Mouse (Mus musculus): ENCODE results near the gene Tmem201. TPM values are rescaled to one million over a fixed set of nuclear protein-coding genes. Genes with fewer than 3 reads are reported as not detected.
"Not testable (repeated sequence)": the region's sequence is repeated elsewhere in the genome, so short reads cannot be mapped to it uniquely, and the experiment has no call there.

Tmem201 gene
- 10 to 100 TPM; 82.7 to 83.9 TPM for total RNA-seq (2021)
- long read RNA-seq, experiment 1, full-length matches to known transcripts: 59 of 87 reads
- long read RNA-seq, experiment 1, partial matches to known transcripts: 6 of 87 reads
- long read RNA-seq, experiment 1, other reads (novel, unspliced or antisense): 22 of 87 reads
- long read RNA-seq, experiment 2, transcript Tmem201-202 (6 exons, 3,620 nt): major isoform, 51 of 75 reads
- long read RNA-seq, experiment 2, partial matches to known transcripts: 4 of 75 reads
- long read RNA-seq, experiment 2, other reads (novel, unspliced or antisense): 19 of 75 reads

DNA sequence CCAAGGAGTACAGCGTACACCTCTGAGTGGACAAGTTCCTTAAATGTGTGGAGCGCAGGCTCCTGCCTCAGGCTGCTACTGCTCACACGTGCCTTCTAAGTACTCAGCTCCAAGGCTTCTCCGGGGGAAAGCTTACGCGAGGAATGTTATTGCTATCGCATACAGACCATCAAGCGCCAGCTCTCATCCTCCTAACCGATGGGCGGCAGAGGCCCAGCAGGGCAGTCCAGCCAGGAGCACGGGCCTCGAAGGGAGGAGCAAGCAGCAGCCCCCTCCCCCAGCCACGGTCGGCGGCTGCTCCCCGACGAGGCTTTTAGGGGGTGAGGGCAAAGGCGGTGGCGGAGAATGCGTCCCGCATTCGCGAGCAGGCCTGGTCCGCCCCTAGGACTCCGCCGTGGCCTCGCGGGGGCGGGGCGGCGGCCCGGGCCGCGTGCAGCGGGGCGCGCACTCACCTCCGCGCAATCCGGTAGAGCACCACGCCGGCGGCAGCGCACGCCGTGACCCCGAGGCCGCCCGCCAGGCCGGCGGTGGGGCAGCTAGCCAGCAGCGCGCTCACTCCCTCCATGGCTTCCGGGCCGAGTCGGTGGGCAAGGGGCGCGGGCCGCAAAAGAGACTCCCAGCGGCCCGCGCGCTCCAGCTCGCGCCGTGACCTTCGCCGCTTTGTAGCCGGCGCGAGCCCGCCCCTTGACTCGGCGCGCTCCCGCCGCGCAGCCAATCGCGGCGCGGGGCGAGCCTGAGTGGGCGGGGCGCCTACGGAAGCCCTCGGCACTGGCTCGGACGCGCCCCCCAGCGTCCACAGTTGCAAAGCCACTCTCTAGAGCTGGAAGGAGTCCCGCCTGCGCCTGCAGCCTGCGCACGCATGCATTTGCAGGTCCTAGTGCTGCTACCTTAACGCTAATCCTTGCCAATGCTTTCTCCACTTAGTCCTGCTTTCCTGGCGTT is at the start of gene Tmem201:
Tmem201 (minus strand) TSS at position 662 of the 942 bp plus-strand sequence.
- DNase-seq: peak; percentile 98
- intact Hi-C loops (cut with DNase I): loop anchor here (2.0 kb wide), 1 partner anchor 13 kb away; no protein-coding TSS in a partner anchor

DNA sequence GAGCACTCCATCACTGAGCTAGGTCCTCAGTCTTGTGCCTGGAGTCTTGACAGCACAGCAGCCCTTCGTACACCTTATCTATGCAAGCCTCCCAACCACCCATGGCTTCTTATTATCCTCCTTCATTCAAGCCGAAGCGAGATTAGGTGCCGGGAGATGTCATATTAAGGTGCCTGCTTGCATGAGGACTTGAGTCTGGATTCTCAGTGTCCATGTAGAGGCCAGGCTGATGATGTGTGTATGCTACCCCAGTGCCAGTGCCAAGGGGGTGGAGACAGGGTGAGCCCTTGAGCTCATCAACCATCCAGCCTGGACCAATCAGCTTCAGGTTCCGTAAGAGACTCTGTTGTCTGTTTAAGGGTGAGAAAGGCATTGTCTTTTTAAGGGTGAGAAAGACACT is 47.1 kb upstream of the Tmem201 start:
- intact Hi-C loops (cut with DNase I): no loop called here
- no peak for DNase-seq

DNA sequence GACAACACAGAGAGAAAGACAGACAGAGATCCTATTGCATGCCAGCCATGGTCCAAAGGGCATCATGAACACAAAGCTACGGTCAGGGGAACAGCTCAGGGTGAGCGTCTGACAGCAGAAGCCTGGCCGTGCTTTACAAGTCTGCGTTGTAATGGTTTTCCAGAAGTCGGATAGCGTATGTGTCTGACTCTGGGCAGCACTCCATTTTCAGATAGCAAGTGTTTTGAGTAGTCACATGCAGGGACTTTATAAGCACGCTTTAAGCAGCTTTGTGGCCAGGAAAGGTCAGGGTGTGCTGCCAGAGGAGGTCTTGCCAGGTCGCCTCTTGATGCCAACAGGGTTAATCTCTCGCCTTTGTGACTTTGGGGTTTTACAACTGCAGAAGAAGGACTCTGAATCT is 46.5 kb upstream of the Tmem201 start:
- intact Hi-C loops (cut with DNase I): no loop called here
- DNase-seq: peak; percentile 44 to 70

DNA sequence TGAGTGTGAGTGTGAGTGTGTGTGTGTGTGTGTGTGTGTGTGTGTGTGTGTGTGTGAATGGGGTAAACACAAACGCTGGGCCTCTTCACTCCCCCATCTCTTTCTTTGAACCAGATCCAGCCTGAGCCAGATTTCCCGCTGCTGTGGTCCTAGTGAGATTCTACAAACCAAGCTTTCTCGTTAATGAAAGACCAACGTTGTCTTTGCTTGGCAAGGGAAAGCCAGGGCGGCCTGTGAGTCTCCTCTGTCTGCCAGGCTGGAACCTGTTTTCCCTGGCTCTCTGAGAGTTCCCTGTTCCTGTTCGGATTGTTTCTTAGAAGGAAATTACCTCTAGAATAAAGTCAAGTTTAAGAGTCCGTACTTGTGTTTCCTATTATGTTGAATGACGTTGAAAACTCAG is 45.1 kb upstream of the Tmem201 start:
- DNase-seq: no peak
- intact Hi-C loops (cut with DNase I): no loop called here

DNA sequence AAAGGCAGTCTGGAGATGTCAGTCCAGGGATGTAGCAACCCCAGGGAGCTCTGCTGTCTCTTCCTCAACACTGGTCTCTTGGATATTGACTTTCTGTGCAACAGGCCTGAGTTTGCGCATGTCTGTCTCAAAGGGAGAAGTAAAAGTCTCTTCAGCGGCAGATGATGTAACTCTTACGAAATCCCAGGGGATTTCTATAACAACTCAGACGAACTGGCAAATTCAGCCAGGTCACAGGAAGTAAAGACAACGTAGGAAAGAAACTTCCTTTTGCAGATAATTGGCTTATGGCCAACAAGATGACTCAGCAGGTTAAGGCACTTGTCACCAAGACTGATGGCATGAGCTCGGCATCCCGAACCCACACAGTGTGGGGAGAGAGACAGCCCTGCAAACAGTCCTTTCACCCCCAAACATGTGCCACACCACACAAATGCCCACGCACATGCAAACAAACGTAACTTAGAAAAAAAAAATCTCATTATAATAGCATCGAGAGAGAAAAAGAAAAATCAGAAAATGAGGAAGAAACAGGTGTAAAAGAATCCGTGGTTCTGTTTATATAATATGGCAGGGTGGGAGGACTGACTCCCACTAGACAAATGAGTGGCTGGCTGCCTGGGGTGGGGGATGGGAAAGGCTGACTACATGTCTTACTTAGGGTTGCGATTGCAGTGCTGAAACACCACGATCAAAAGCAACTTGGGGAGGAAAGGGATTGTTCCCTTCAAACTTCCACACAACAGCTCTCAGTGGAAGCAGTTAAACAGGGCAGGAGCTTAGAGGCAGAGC is 42.9 kb upstream of the Tmem201 start:
- no peak for DNase-seq
- intact Hi-C loops (cut with DNase I): no loop called here

DNA sequence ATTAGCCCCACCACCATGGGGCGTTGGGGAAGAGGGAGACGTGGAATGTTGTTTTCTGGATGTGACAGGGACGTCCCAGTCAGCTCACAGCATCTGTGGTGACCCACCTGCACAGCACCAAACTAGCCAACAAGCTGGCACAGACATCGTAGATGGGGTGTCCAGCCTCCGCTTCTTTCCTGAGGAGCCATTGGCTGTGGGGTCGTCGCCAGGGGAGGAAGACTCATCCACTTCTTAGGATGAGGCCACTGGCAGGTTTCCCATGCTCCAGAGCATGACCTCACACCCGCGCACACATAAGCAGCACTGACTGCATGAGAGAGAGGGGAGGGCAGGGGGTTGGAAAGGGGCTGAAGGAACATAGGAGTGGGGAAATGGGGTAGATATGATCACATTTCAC is 42.1 kb upstream of the Tmem201 start:
- no peak for DNase-seq
- intact Hi-C loops (cut with DNase I): no loop called here

DNA sequence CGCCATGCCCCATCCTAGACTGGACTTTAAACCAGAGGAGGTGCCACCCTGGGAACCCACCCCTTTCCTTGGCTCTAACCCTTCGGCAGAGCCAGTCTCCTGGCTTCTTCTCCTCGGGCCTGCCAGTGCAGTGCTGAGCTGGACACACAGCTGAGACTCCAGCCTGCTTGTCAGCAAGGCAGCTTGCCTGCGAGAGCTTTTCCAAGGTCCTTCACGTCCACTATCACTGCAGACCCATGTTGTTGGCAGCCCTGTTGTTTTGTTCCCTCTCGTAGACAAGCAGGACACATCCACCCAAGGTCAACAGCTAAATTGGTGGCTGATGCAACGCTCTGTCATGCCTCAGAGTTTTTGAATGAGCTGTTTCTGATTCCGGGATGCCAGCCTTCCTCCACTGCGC is 39.3 kb upstream of the Tmem201 start:
- peak in 1 of 2 experiments; percentile 40 for DNase-seq
- intact Hi-C loops (cut with DNase I): no loop called here

DNA sequence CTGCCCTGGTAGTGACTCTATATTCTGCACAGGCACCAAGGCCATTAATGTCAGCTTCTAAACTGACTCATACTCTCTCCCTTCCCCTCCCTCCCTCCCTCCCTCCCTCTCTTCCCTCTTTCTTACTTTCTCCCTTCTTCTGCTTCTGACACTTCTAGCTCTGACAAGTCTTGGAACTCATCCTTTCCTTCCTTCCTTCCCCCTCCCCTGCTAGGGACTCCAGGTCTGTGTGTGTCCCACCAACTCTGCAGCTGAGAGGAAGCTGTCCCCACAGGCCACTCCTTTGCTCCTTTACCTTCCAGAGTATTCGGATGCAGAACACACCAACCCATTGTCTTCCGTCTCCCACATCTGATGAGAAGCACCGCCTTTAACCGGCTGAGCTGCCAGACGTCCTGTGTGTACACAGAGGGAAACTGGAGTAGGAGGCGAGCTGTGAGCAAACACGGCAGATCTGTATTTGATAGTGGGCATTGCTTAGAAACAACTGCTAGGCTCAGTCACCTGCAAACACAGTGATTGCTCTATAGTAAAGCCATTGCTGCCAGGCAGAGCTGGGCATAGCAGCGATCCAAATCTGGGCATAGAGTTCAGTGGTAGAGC is 38.0 kb upstream of the Tmem201 start:
- DNase-seq: no peak
- intact Hi-C loops (cut with DNase I): no loop called here

DNA sequence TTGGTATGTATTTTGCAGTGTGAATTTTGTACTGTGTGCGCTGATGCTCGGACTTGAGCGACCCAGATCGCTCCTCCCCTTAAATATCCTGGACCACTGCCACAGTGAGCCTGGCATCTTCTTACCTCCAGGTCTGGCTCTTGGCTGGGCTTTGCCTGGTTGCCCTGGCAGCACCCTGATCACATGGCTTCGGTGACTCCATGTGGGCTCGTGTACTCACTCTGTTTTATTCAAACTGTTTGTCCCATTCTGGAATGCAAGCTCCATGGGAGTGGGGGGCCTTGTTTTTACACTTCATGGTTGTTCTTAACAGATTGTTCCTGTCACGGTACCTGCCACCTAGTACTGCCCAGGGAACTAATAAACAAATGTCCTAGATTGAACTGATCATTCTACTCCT is 37.5 kb upstream of the Tmem201 start:
- intact Hi-C loops (cut with DNase I): no loop called here
- DNase-seq: peak; percentile 60 to 77

DNA sequence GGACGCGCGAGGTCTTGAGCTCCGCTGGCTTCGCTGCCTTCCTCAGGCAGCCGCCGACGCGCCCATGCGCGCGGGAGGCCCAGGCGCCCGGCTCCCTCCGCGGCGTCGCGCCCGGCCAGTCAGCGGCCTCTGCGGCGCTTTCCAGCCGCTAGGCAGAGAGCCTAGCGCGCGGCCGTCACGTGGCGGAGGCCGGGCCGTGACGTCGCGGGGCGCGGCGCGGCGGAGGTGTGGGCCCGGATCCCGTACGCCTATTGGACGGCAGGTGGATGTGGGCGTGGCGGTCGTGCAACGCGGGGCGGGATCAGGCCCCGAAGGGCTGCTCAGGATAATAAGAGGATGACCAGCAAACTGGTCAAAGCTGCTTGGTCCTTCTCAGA is 36.2 kb upstream of the Tmem201 start, which contains the start of gene Slc25a33:
Slc25a33 (minus strand) TSS at position 184 of the 377 bp plus-strand sequence.
- intact Hi-C loops (cut with DNase I): no loop called here

DNA sequence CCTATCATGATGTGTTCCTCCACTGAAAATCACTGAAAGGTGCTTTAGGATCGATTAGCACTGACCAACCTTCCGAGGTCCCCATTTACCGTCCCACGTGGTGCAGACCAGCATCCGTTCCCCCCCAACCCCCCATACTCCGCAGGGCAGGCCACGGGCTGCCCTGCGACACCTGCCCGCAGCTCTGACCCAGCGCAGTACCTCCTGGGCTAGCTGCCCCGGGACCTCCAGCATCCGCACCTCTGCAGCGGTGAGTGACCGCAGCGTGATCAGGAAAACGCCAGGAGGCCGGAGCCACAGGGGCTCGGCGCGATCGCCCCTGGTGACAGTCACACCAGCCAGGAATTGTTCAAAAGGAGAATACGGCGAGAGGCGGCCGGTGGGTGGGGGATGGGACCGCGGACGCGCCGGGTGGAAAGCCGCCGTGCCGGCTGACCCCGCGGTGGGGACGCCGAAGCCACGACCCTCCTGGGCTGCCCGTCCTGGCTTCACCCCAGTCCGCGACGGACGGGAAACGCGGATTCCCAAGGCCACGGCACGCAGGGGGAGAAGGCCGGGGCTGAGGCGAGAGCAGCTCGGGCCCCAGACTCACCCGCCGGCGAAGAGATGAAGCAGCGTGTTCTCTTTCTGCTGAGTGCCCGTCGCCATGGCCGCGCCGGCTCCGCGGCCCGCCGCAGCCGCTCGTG is 35.7 kb upstream of the Tmem201 start:
- peak in 1 of 2 experiments; percentile 63 for DNase-seq
- intact Hi-C loops (cut with DNase I): no loop called here

More for the DNA sequence above, 36.2 kb upstream of the Tmem201 start, which contains the start of gene Slc25a33:
- peak; percentile 98 to 99 for DNase-seq

DNA sequence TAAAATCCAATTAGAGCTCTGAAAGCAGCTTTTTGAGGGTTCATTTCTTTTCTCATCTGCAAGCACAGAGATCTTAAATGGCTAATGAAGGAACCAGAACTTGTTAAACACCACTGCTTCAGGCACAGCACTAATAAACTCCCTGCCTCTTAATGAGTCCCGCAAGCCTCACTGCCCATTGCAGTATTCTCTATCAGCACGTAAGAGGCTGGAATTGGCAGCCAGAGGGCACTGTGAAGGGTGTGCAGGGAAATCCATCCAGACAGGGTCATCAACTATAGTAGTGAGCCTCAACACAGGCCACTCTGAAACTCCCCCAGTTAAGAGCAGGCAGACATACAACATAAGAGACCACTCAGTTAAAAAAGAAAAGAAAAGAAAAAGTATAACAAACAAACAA is 34.5 kb upstream of the Tmem201 start:
- no peak for DNase-seq
- intact Hi-C loops (cut with DNase I): no loop called here

DNA sequence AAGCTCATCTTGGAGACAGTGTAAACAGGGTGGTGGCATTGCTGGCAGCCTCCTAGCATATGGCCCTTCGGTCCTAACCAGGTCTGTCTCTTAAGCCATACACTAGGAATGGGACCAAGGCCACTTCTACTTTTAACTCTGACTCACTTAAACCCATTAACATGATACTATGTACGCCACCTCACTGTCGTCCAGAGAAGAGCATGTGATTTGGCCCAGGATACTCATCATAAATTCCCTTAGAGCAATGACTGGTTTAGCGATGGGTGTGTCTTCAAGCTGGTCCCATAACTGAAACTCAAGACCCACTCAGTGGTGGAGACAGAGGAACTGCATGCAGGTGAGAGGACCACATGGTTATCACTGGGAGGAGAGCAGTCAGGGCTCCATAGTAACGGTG is 27.4 kb upstream of the Tmem201 start:
- intact Hi-C loops (cut with DNase I): no loop called here
- DNase-seq: no peak

DNA sequence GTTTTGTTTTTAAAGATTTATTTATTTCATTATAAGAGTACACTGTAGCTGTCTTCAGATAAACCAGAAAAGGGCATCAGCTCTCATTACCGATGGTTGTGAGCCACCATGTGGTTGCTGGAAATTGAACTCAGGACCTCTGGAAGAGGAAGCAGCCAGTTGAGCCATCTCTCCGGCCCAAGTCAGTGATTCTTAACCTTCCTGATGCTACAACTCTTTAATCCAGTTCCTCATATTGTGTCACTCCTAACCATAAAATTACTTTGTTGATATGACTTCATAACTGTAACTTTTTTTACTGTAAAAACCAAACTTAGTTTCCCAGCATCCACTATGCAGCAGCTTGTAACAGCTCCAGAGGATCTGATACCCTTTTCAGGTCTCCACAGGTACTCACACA is 25.5 kb upstream of the Tmem201 start:
- DNase-seq: no peak
- intact Hi-C loops (cut with DNase I): no loop called here

DNA sequence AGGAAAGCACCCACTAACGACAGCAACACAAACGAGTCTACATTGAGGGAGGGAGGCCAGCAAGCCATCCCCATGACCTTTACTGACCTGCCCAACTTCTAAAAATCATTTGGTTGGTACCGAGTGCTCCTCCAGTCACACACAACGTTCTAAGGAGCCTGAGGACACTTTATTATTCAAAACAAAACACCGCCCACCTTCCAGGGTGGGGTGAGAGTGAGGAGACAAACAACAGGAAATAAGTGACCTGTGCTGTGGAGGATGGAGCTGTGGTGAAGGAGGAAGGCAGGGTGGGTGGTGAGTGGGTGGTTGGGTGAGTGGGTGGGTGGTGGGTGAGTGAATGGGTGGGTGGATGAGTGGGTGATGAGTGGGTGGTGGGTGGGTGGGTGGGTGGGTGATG is 21.7 kb upstream of the Tmem201 start:
- intact Hi-C loops (cut with DNase I): no loop called here
- DNase-seq: no peak

DNA sequence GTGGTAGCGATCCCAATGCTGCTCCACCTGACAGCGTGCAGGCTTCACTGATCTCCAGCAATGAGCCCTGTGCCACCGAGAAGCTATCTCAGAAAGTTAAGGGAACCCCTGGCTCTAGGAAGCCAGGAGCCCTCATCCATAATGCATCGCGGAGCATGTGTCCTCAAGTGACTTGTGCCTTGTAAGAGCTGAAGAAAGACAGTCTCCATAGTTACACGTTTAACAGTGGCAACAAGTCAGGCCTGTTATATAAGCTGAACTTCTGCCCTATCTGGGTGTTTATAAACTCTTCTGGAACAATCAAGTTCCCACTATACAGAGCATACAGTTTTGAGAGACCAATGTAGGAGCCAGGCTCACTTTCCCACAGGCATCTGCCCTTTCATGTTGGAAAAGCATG is 20.6 kb upstream of the Tmem201 start:
- DNase-seq: peak in 1 of 2 experiments; percentile 13
- intact Hi-C loops (cut with DNase I): no loop called here

DNA sequence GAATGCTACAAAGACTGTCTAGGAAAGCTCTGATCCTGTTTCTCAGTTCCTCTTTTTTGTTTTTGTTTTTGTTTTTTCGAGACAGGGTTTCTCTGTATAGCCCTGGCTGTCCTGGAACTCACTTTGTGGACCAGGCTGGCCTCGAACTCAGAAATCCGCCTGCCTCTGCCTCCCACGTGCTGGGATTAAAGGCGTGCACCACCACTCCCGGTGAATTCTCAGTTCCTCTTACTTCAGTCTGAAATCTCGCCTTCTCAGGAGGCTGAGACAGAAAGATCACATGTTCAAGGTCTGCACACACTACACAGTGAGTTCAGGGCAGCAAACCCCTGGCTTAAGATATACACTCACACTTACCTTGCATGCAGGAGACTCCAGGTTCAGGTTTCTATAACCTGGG is 18.7 kb upstream of the Tmem201 start:
- DNase-seq; intact Hi-C loops (cut with DNase I): not testable (repeated sequence)

DNA sequence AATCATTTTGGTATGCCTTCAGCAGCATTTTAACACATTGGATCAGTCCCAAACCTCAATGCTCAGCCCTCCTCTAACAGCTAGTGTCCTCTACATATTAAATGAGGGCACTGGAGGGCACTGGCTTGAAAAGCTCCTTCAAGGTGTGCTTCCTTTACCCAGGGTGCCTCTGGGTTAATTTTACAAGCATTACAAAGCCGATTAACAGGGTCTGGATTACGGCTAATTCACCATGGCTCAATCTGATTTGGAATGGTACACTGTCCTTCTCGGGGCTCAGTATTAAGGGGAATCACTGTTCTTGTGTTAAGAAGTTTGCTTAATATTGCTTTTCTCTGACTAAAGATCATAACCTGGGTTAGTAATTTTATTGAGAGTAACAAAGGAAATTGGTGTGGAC is 15.0 kb upstream of the Tmem201 start:
- DNase-seq: no peak
- intact Hi-C loops (cut with DNase I): loop anchor here (2.0 to 5.0 kb wide), 3 partner anchors 54 to 224 kb away; no protein-coding TSS in a partner anchor

DNA sequence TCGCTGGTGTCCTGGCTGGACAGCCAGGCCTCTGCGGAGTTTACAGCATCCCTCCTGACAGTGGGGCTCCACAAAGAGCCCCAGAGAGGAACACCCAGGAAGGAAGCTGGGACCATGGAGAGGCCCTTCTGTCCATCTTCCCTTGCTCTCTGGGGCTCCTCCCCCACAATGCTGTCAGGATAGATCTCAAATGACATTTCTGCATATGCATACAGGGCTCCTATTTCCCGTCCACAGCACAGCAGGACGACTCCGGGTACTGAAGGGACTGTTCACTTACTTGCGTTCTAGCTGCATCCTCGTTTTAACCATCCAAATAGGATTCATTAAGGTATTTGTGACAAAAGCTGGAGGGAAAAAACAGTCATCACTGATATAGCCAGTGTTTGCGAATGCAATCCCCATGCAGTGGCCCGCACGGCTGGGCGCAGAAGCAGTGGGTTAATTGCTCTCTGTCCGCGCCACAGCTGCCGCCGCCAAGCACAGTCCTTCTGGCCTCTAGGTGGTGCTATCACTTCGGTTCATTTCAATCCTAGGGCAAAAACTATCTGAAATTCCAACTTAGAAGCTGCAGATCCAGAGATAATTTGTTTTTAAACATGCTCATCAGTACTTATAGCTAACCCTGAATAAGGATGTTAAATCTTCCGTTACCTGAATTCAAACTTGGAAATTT is 14.4 kb upstream of the Tmem201 start:
- intact Hi-C loops (cut with DNase I): loop anchor here (2.0 to 5.0 kb wide), 3 partner anchors 55 to 225 kb away; no protein-coding TSS in a partner anchor
- peak; percentile 57 to 79 for DNase-seq

Measured in heart, postnatal 14 days (tissue).